Mouse (Mus musculus) midbrain, embryonic 16.5 days (tissue): ENCODE measurements around the gene Vmn1r81. TPM values are rescaled to one million over a fixed set of nuclear protein-coding genes. Genes with fewer than 3 reads are reported as not detected.

Experiments used
- ATAC-seq: fragments of 200-750 bp; cut with Nextera tagmentation; 2 replicates; pipeline ENCODE4 v1.8.0; 2017; ENCODE audit warnings: moderate TSS enrichment
- H3K27ac ChIP-seq: fragments of 300-500 bp; sonication (generic); 2 replicates; pipeline ENCODE4 v1.5.1; 2014; ENCODE audit warnings: mild to moderate bottlenecking, low read length, mixed read lengths
- H3K27me3 ChIP-seq: fragments of 300-500 bp; sonication (generic); 2 replicates; pipeline ENCODE4 v1.6.1; 2014; ENCODE audit warnings: low read depth, low read length, mixed read lengths; ENCODE audit not compliant: control insufficient read depth, insufficient read depth
- H3K36me3 ChIP-seq: fragments of 300-500 bp; sonication (generic); 2 replicates; pipeline ENCODE4 v1.6.1; 2014; ENCODE audit warnings: mild to moderate bottlenecking, low read length, moderate library complexity, mixed read lengths; ENCODE audit not compliant: control insufficient read depth, insufficient read depth
- H3K4me1 ChIP-seq: fragments of 300-500 bp; sonication (generic); 2 replicates; pipeline ENCODE4 v1.6.1; 2014; ENCODE audit warnings: mild to moderate bottlenecking, low read length, mixed read lengths; ENCODE audit not compliant: control insufficient read depth, insufficient read depth
- H3K4me2 ChIP-seq: fragments of 300-500 bp; sonication (generic); 2 replicates; pipeline ENCODE4 v1.6.1; 2014; ENCODE audit warnings: mild to moderate bottlenecking, low read length, mixed read lengths
- H3K4me3 ChIP-seq: fragments of 300-500 bp; sonication (generic); 2 replicates; pipeline ENCODE4 v1.5.1; 2014; ENCODE audit warnings: low read depth, mild to moderate bottlenecking, low read length, moderate library complexity, mixed read lengths
- H3K9ac ChIP-seq: fragments of 300-500 bp; sonication (generic); 2 replicates; pipeline ENCODE4 v1.6.1; 2014; ENCODE audit warnings: low read depth, low read length, mixed read lengths
- H3K9me3 ChIP-seq: fragments of 300-500 bp; sonication (generic); replicated peaks from 2 replicates; pipeline ENCODE4 v1.6.1; 2014; ENCODE audit warnings: mild to moderate bottlenecking, low read length, mixed read lengths; ENCODE audit not compliant: control insufficient read depth, poor library complexity, severe bottlenecking
- WGBS: fragments of 180-500 bp; shearing (Covaris S2); extraction: QIAGEN DNeasy Blood & Tissue Kit; methylation state at CpG from one replicate; pipeline ENCODE4 v1.1.7; 2014; 5-methylcytosine and 5-hydroxymethylcytosine counted together
- polyA plus RNA-seq: library from polyadenylated mRNA; unstranded; fragments of >200 nt; fragmentation: Nextera tagmentation; extraction: Ambion mirVana; gene quantifications from 2 replicates; pipeline ENCODE4 v1.2.1, GENCODE M21; 2015

Gene Vmn1r81
- not detected in 2 replicates for polyA plus RNA-seq

DNA sequence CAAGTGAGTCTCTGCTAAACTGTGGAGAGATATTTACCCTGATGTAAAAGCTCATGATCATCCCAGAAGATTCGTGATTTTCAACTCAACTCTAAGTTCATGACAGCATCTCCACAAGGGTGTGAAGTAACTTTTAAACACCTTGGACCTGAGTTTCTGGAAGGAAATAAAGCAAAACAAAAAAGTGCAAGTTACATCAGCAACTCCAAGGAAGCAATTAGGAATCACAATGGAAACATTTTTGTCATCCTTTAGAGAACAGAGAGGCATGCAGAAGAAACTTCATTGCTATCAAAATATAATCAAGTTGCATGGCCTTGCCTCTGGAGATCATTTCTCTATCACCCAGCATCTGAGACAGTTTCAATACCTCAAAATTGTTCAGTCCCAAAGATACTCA lies at the start of gene Vmn1r81:
Gene Vmn1r81, minus strand, starts transcription at position 101 of the 400 bp plus-strand sequence.
- H3K4me1 ChIP-seq = no peaks in the 10 kb centered on the region
- no peak within 1 kb of the TSS for H3K4me3 ChIP-seq
- no peaks in the 10 kb centered on the region for H3K36me3 ChIP-seq
- no peak for ATAC-seq
- WGBS = 63% methylated on average over 1 of the region's 1 CpGs
- H3K27ac ChIP-seq = no peak within 1 kb of the TSS
- H3K4me2 ChIP-seq = no peak within 1 kb of the TSS
- H3K9ac ChIP-seq = no peak within 1 kb of the TSS
- H3K27me3 ChIP-seq = no peaks in the 10 kb centered on the region
- peaks cover 6% of the 10 kb centered on the region; the same call in 1 of the 2 replicates for H3K9me3 ChIP-seq

- no peak within 1 kb of the TSS for H3K9ac ChIP-seq
- H3K36me3 ChIP-seq = no peaks in the 10 kb centered on the region
- H3K4me2 ChIP-seq = no peak within 1 kb of the TSS
- ATAC-seq = no peak
- H3K4me3 ChIP-seq = no peak within 1 kb of the TSS
- H3K27ac ChIP-seq = no peak within 1 kb of the TSS
- H3K9me3 ChIP-seq = peaks cover 6% of the 10 kb centered on the region
- H3K27me3 ChIP-seq = no peaks in the 10 kb centered on the region
- no peaks in the 10 kb centered on the region for H3K4me1 ChIP-seq
- WGBS = 49% methylated on average over 2 of the region's 2 CpGs
Measured at GRCm38 (mm10) chr7:12300130-12300529, 32.1 kb upstream of the Vmn1r81 start, which contains the start of gene Vmn1r82. Gene Vmn1r82 (plus strand): TSS chr7:12300430.

- H3K27ac ChIP-seq = no peak overlapping the region
- peaks cover 6% of the 10 kb centered on the region; the same call in 1 of the 2 replicates for H3K9me3 ChIP-seq
- ATAC-seq = no peak
- H3K36me3 ChIP-seq = no peaks in the 10 kb centered on the region
- H3K4me1 ChIP-seq = no peaks in the 10 kb centered on the region
- H3K4me3 ChIP-seq = no peak overlapping the region
- H3K27me3 ChIP-seq = no peaks in the 10 kb centered on the region
- H3K4me2 ChIP-seq = no peak overlapping the region
- 54% methylated on average over 2 of the region's 2 CpGs for WGBS
- H3K9ac ChIP-seq = no peak overlapping the region
Measured at GRCm38 (mm10) chr7:12204141-12204540, 63.9 kb downstream of the Vmn1r81 start.

Other genes with a start within 250 kb of the Vmn1r81 start
- gene Vmn1r77, start 231.5 kb downstream of the Vmn1r81 start, polyA plus RNA-seq = not detected in 2 replicates
- gene Vmn1r78, start 118.0 kb downstream of the Vmn1r81 start, polyA plus RNA-seq = not detected in 2 replicates
- gene Vmn1r79, start 97.0 kb downstream of the Vmn1r81 start, polyA plus RNA-seq = not detected in 2 replicates
- not detected in 2 replicates for gene Vmn1r80, start 79.0 kb downstream of the Vmn1r81 start, polyA plus RNA-seq
- not detected in 2 replicates for gene Vmn1r82, start 32.2 kb upstream of the Vmn1r81 start, polyA plus RNA-seq
- not detected in 2 replicates for gene Vmn1r83, start 61.2 kb upstream of the Vmn1r81 start, polyA plus RNA-seq
- not detected in 2 replicates for gene Vmn1r84, start 101.0 kb upstream of the Vmn1r81 start, polyA plus RNA-seq
- 12.2 and 13.0 TPM in 2 replicates for gene Zfp551, start 154.5 kb upstream of the Vmn1r81 start, polyA plus RNA-seq
- 45.6 and 50.9 TPM in 2 replicates for gene Zfp606, start 210.0 kb upstream of the Vmn1r81 start, polyA plus RNA-seq
- gene 2900092C05Rik, start 244.2 kb upstream of the Vmn1r81 start, polyA plus RNA-seq = not detected in 2 replicates